Mouse (Mus musculus): Measurements from ENCODE around the gene Gm11213. TPM values are rescaled to one million over a fixed set of nuclear protein-coding genes. Genes with fewer than 3 reads are reported as not detected.

Gm11213 gene
- polyA plus RNA-seq, 1 experiment, result not detected

DNA sequence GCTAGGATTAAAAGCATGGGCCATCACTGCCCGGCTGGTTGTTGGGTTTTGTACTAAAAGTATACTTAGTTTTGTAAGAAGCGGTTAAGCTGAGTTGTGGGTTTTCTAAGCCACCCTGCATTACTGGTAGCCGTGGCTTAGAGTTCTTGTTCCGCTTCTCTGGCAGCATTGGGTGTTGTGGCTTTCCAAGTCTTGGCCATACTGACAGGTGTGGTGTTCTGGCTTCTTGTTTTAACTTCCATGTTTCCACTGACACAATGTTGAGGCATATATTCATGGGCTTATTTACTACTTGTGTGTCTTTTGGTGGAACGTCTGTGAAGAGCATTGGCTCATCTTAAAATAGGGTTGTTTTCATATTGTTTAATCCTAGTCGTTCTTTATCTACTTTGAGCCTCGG lies 15.1 kb downstream of the Gm11213 start:
- Histone ChIP-seq H3K4me3 (ENCODE audit: insufficient read depth, low read depth, low read length) (no peak overlapping the region), H3K4me1 (ENCODE audit: control insufficient read depth, insufficient read depth, low read length) (no peaks in the 10 kb centered on the region), H3K27ac (ENCODE audit: insufficient read depth, low read depth, low read length) (no peak overlapping the region)
- no peak for TF ChIP-seq CTCF (IDR thresholded peaks at IDR 0.05; ENCODE audit: insufficient read depth, low read depth, low read length)
- WGBS, result 84% methylated on average over 7 of the region's 7 CpGs

DNA sequence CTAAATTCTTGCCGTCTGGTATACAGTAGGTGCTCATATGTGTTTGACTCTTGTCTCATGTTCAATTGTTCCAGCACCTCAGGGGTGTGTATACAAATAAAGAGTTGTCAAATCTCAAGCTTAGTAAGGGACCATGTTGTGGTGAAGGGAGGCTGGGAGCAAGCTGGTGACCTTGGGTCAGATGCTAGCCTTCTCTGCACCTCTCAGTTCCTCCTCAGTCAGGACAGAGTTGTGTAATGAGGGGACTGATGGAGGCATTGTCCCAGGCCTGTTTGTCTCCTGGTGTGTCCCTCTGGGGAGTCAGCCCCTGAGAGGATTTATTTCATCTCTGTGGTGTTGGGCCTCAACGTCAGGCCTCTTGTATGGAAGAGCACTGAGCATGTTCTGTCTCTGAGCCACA lies 18.8 kb downstream of the Gm11213 start:
- 86% methylated on average over 2 of the region's 2 CpGs for WGBS
- Histone ChIP-seq H3K4me1 (ENCODE audit: control insufficient read depth, insufficient read depth, low read length) (no peaks in the 10 kb centered on the region), H3K27ac (ENCODE audit: insufficient read depth, low read depth, low read length) (no peak overlapping the region), H3K4me3 (ENCODE audit: insufficient read depth, low read depth, low read length) (no peak overlapping the region)
- TF ChIP-seq CTCF (IDR thresholded peaks at IDR 0.05; ENCODE audit: insufficient read depth, low read depth, low read length), result no peak
- no peak for TF ChIP-seq POLR2A (IDR thresholded peaks at IDR 0.05; ENCODE audit: insufficient read depth, low read depth, low read length)

DNA sequence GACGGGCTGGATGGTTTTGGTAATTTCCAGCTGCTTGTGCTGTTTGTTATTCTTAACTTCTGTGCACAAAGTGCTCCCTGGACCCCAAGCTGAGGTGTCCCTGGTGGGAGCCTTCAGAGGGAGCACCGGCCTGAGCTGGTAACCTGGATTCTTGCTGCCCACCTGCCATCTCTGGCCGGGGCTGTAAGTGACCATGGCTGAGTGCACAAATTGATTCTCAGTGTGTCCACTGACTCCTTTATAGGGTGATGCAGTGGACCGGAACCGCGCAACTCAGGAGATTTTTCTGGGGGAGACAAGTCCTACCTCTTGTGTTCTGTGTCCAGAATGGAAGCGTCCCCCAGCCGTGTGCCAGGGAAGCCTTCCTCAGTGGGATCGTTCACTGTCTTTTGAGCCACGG lies 19.8 kb downstream of the Gm11213 start:
- WGBS, result 85% methylated on average over 10 of the region's 10 CpGs
- peaks cover 2% of the 10 kb centered on the region for H3K4me1 ChIP-seq (ENCODE audit: control insufficient read depth, insufficient read depth, low read length)
- no peak overlapping the region for H3K4me3 ChIP-seq (ENCODE audit: insufficient read depth, low read depth, low read length)
- TF ChIP-seq POLR2A (IDR thresholded peaks at IDR 0.05; ENCODE audit: insufficient read depth, low read depth, low read length) (no peak), CTCF (IDR thresholded peaks at IDR 0.05; ENCODE audit: insufficient read depth, low read depth, low read length) (no peak)
- H3K27ac ChIP-seq (ENCODE audit: insufficient read depth, low read depth, low read length), result no peak overlapping the region

DNA sequence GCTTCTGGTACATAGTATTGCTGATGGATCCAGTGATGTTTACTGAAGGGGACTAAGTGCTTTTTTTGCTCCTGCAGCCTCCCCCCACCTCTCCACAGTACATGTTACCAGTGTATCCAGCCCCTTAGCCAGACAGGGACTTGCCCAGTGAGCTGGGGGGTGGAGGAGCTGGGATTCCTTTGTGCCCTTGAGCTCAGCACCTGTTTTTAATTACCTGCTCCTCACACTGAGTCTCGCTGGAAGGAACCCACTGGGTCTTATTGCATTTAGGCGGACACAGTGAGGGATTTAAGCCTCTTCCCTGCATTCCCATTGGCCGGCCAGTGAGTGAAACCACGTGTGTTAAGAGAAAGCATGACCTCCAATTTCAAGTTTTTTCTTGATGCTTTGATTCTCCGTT lies 22.5 kb downstream of the Gm11213 start:
- no peak overlapping the region for H3K4me3 ChIP-seq (ENCODE audit: insufficient read depth, low read depth, low read length)
- 89% methylated on average over 5 of the region's 5 CpGs for WGBS
- H3K4me1 ChIP-seq (ENCODE audit: control insufficient read depth, insufficient read depth, low read length), result peaks cover 10% of the 10 kb centered on the region
- H3K27ac ChIP-seq (ENCODE audit: insufficient read depth, low read depth, low read length), result no peak overlapping the region
- TF ChIP-seq CTCF (IDR thresholded peaks at IDR 0.05; ENCODE audit: insufficient read depth, low read depth, low read length) (no peak), POLR2A (IDR thresholded peaks at IDR 0.05; ENCODE audit: insufficient read depth, low read depth, low read length) (no peak)

DNA sequence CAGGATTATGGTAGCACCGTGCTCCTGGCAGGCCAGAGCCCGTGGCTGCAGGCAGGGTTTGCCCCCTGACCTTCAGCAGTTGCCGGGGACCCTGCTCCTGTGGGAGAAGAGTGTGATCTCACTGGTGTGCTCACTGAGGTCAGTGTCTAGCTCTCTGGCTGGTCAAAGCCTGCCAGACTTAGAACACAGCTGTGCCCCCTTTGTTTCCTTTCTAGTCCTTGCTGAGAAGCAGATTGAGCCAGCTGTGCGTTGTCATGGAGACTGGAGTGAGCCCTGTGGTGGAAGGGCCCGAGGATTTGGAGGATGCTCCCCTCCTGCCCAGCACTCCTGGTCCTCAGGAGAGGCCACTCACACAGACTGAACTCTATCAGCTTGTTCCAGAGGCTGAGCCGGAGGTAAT lies 25.0 kb downstream of the Gm11213 start:
- WGBS, result 26% methylated on average over 6 of the region's 6 CpGs
- peaks cover 10% of the 10 kb centered on the region for H3K4me1 ChIP-seq (ENCODE audit: control insufficient read depth, insufficient read depth, low read length)
- no peak for TF ChIP-seq CTCF (IDR thresholded peaks at IDR 0.05; ENCODE audit: insufficient read depth, low read depth, low read length)
- TF ChIP-seq POLR2A (IDR thresholded peaks at IDR 0.05; ENCODE audit: insufficient read depth, low read depth, low read length), result no peak
- H3K27ac ChIP-seq (ENCODE audit: insufficient read depth, low read depth, low read length), result peak overlapping the region; percentile 3; the same call in 1 of the 2 replicates
- no peak overlapping the region for H3K4me3 ChIP-seq (ENCODE audit: insufficient read depth, low read depth, low read length)

DNA sequence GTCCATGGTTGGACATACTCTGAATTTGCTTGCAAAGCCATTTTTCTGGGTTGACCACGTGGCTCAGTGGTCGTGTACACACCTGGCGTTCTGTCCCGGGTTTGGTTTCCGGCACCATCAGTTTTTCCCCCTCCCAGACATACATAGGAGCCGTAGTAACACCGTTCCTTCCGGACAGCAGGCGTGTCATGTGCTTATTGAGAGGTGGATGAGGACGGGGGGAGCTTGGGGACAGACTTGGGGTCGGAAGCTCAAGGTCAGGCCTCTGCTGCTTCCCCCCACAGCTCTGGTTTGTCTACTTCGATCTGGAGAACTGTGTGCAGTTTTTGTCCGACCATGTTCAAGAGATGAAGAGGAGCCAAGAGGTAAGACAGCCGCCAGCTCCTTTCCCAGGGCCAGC lies 25.4 kb downstream of the Gm11213 start:
- Histone ChIP-seq H3K4me3 (ENCODE audit: insufficient read depth, low read depth, low read length) (no peak overlapping the region), H3K4me1 (ENCODE audit: control insufficient read depth, insufficient read depth, low read length) (peaks cover 10% of the 10 kb centered on the region), H3K27ac (ENCODE audit: insufficient read depth, low read depth, low read length) (peak overlapping the region; percentile 3; the same call in 1 of the 2 replicates)
- 86% methylated on average over 14 of the region's 14 CpGs for WGBS
- no peak for TF ChIP-seq POLR2A (IDR thresholded peaks at IDR 0.05; ENCODE audit: insufficient read depth, low read depth, low read length)
- TF ChIP-seq CTCF (IDR thresholded peaks at IDR 0.05; ENCODE audit: insufficient read depth, low read depth, low read length), result no peak

DNA sequence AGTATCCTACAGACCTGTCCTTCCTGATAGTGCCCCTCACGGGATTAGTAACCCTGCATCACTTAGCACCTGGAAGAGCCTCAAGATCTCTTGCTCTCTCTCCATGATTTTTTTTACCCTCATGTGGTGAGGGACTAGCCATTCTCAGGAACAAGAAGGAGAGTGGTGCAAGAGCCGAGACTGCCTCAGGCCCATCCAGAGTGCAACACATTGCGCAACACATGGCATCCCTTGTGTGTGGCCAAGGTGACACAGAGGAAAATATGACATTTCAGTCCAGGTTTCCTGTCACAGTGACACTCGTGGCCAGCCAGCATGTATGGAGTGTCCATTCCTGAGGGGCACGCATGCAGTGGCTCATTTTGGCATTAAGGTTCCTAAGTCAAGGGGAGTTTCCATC lies 32.4 kb downstream of the Gm11213 start:
- TF ChIP-seq POLR2A (IDR thresholded peaks at IDR 0.05; ENCODE audit: insufficient read depth, low read depth, low read length), result no peak
- TF ChIP-seq CTCF (IDR thresholded peaks at IDR 0.05; ENCODE audit: insufficient read depth, low read depth, low read length), result no peak
- H3K4me3 ChIP-seq (ENCODE audit: insufficient read depth, low read depth, low read length), result no peak overlapping the region
- peaks cover 17% of the 10 kb centered on the region for H3K4me1 ChIP-seq (ENCODE audit: control insufficient read depth, insufficient read depth, low read length)
- 96% methylated on average over 5 of the region's 5 CpGs for WGBS
- no peak overlapping the region for H3K27ac ChIP-seq (ENCODE audit: insufficient read depth, low read depth, low read length)

DNA sequence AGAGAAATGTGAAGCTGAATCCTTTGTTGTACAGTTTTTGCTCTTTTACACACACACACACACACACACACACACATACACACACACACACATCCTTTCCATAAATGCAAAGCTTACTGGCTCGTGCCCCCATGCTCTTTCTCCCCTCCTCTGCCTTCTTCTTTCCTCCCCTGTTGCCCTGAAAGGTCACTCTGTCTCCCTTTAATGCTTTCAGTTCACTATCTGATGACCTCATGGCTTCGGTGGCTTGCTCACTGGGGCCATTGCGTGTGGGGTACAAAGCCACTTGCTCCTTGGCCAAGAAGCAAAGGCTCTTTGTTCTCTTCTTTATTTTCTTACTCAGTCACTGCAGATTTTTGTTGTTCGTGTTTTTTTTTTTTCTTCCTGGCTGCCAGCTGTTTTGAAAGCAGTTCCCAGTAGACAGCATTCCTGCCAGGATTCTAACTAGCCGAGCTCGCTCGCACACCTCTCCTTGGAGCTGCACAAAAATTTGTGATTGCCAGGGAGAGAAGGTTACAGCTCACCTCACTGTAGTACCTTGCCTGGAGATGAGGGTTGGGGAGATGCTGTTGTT lies 34.8 kb downstream of the Gm11213 start:
- no peak overlapping the region for H3K27ac ChIP-seq (ENCODE audit: insufficient read depth, low read depth, low read length)

DNA sequence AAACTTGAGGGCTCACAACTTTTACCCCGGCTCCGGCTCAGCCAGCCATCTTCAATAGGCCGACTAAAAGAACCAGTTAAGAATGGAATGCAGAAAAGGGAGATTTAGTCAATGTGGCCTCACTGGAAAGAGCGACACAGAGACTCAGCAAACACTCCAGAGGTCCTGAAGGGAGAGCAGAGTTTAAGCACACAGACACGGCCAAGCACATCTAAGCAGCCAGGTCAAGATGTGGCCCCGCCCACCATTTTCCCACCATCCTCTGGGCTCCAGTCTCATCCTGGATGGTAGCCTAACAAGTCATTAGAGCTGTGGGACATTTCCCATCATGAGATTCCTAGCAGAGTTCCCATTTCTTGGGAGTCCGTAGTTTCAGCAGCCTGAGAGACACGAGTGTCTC lies 35.7 kb downstream of the Gm11213 start:
- H3K4me1 ChIP-seq (ENCODE audit: control insufficient read depth, insufficient read depth, low read length), result peaks cover 17% of the 10 kb centered on the region
- no peak overlapping the region for H3K27ac ChIP-seq (ENCODE audit: insufficient read depth, low read depth, low read length)
- WGBS, result 94% methylated on average over 8 of the region's 8 CpGs
- H3K4me3 ChIP-seq (ENCODE audit: insufficient read depth, low read depth, low read length), result no peak overlapping the region
- TF ChIP-seq POLR2A (IDR thresholded peaks at IDR 0.05; ENCODE audit: insufficient read depth, low read depth, low read length), result no peak
- no peak for TF ChIP-seq CTCF (IDR thresholded peaks at IDR 0.05; ENCODE audit: insufficient read depth, low read depth, low read length)

More for the DNA sequence above, 34.8 kb downstream of the Gm11213 start:
- Histone ChIP-seq H3K4me1 (ENCODE audit: control insufficient read depth, insufficient read depth, low read length) (peaks cover 17% of the 10 kb centered on the region), H3K4me3 (ENCODE audit: insufficient read depth, low read depth, low read length) (no peak overlapping the region)
- TF ChIP-seq POLR2A (IDR thresholded peaks at IDR 0.05; ENCODE audit: insufficient read depth, low read depth, low read length) (no peak), CTCF (IDR thresholded peaks at IDR 0.05; ENCODE audit: insufficient read depth, low read depth, low read length) (no peak)
- 37% methylated on average over 7 of the region's 7 CpGs for WGBS

Measured in olfactory bulb, adult 2 months (tissue).